Mouse (Mus musculus): ENCODE data around the gene Hist1h3c.

DNA sequence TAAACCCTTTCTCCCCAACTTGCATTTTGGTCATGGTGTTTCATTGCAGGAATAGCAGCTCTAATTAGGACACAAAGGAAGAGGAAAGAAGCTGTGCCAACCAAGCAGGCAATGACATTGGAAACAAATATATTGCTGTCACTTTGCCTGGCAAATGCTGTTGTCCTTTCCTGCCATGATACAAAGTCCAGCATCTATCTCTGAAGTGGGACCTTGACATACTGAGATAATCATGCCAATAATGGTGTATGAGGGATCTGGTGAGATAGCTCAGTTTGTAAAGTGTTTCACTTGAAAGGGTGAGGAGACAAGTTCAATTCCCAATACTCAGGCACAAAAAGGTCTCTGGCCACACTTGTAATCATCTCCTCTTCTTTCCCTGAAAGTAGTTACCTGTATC is 21.4 kb upstream of the Hist1h3c start:
- TF ChIP-seq POLR2A (IDR thresholded peaks at IDR 0.05; ENCODE audit: low read depth, low read length), result no peak
- TF ChIP-seq CTCF (IDR thresholded peaks at IDR 0.05; ENCODE audit: extremely low read depth, insufficient read depth, insufficient read length, insufficient replicate concordance), result no peak

Data from spleen, adult 2 months (tissue).